Mouse (Mus musculus) midbrain, embryonic 15.5 days (tissue): Measurements from ENCODE around the gene Slc24a3. TPM values are rescaled to one million over a fixed set of nuclear protein-coding genes. Genes with fewer than 3 reads are reported as not detected.

ENCODE experiments used
- ATAC-seq: fragments of 200-750 bp; cut with Nextera tagmentation; replicated peaks from 2 replicates; pipeline ENCODE4 v1.8.0; 2017; ENCODE audit warnings: moderate TSS enrichment
- H3K27ac ChIP-seq: fragments of 300-500 bp; sonication (generic); 2 replicates; pipeline ENCODE4 v1.5.1; 2015; ENCODE audit warnings: mild to moderate bottlenecking, inconsistent platforms
- H3K27me3 ChIP-seq: fragments of 300-500 bp; sonication (generic); replicated peaks from 2 replicates; pipeline ENCODE4 v1.6.1; 2015; ENCODE audit warnings: inconsistent platforms
- H3K36me3 ChIP-seq: fragments of 300-500 bp; sonication (generic); replicated peaks from 2 replicates; pipeline ENCODE4 v1.6.1; 2015; ENCODE audit warnings: inconsistent platforms
- H3K4me1 ChIP-seq: fragments of 300-500 bp; sonication (generic); 2 replicates; pipeline ENCODE4 v1.6.1; 2015; ENCODE audit warnings: inconsistent platforms
- H3K4me2 ChIP-seq: fragments of 300-500 bp; sonication (generic); 2 replicates; pipeline ENCODE4 v1.6.1; 2015; ENCODE audit warnings: inconsistent platforms, mild to moderate bottlenecking, moderate library complexity
- H3K4me3 ChIP-seq: fragments of 300-500 bp; sonication (generic); 2 replicates; pipeline ENCODE4 v1.5.1; 2015; ENCODE audit warnings: mild to moderate bottlenecking, inconsistent platforms
- H3K9ac ChIP-seq: fragments of 300-500 bp; sonication (generic); 2 replicates; pipeline ENCODE4 v1.6.1; 2015; ENCODE audit warnings: mild to moderate bottlenecking, inconsistent platforms
- H3K9me3 ChIP-seq: fragments of 300-500 bp; sonication (generic); 2 replicates; pipeline ENCODE4 v1.6.1; 2016; ENCODE audit warnings: inconsistent platforms
- WGBS: fragments of 180-500 bp; shearing (Covaris S2); methylation state at CpG from one replicate; pipeline ENCODE4 v1.1.7; 2015; ENCODE audit warnings: mixed read lengths; 5-methylcytosine and 5-hydroxymethylcytosine counted together
- polyA plus RNA-seq: library from polyadenylated mRNA; unstranded; fragments of >200 nt; fragmentation: Nextera tagmentation; extraction: Ambion mirVana; gene quantifications from 2 replicates; pipeline ENCODE4 v1.2.1, GENCODE M21; 2015

Slc24a3 gene
- polyA plus RNA-seq, 1 experiment from 2014 or later = 17.4 TPM

- WGBS = 84% methylated on average over 7 of the region's 7 CpGs
- H3K9ac ChIP-seq = no peak overlapping the region
- ATAC-seq = no peak
- no peaks in the 10 kb centered on the region for H3K4me1 ChIP-seq
- no peak overlapping the region for H3K4me3 ChIP-seq
- no peak overlapping the region for H3K4me2 ChIP-seq
- H3K27me3 ChIP-seq = no peaks in the 10 kb centered on the region
- no peak overlapping the region for H3K27ac ChIP-seq
- no peaks in the 10 kb centered on the region for H3K9me3 ChIP-seq
- no peaks in the 10 kb centered on the region for H3K36me3 ChIP-seq
Measured at GRCm38 (mm10) chr2:145510650-145511225, 343.2 kb downstream of the Slc24a3 start.

- H3K9ac ChIP-seq = no peak overlapping the region
- H3K36me3 ChIP-seq = no peaks in the 10 kb centered on the region
- ATAC-seq = no peak
- H3K4me1 ChIP-seq = no peaks in the 10 kb centered on the region
- H3K4me2 ChIP-seq = no peak overlapping the region
- H3K27ac ChIP-seq = no peak overlapping the region
- H3K9me3 ChIP-seq = no peaks in the 10 kb centered on the region
- H3K27me3 ChIP-seq = no peaks in the 10 kb centered on the region
- H3K4me3 ChIP-seq = no peak overlapping the region
- WGBS = 94% methylated on average over 4 of the region's 4 CpGs
Measured at GRCm38 (mm10) chr2:145515956-145516355, 348.4 kb downstream of the Slc24a3 start.

GRCm38 (mm10) chr2:145517346-145517745 is 349.8 kb downstream of the Slc24a3 start:
- no peak overlapping the region for H3K27ac ChIP-seq
- no peak overlapping the region for H3K4me2 ChIP-seq
- ATAC-seq = 0 out of 2 replicates have a peak, but pooled peaks have one; percentile 49
- no peaks in the 10 kb centered on the region for H3K4me1 ChIP-seq
- no peaks in the 10 kb centered on the region for H3K27me3 ChIP-seq
- no peak overlapping the region for H3K4me3 ChIP-seq
- WGBS = 53% methylated on average over 9 of the region's 9 CpGs
- no peaks in the 10 kb centered on the region for H3K36me3 ChIP-seq
- H3K9ac ChIP-seq = no peak overlapping the region
- H3K9me3 ChIP-seq = no peaks in the 10 kb centered on the region

GRCm38 (mm10) chr2:145522017-145522416 is 354.5 kb downstream of the Slc24a3 start:
- WGBS = 39% methylated on average over 3 of the region's 3 CpGs
- ATAC-seq = no peak
- Histone ChIP-seq H3K9ac (no peak overlapping the region), H3K4me2 (no peak overlapping the region), H3K4me3 (no peak overlapping the region), H3K27me3 (no peaks in the 10 kb centered on the region), H3K36me3 (no peaks in the 10 kb centered on the region), H3K9me3 (no peaks in the 10 kb centered on the region), H3K4me1 (no peaks in the 10 kb centered on the region), H3K27ac (no peak overlapping the region)

- no peak for ATAC-seq
- WGBS = 84% methylated on average over 4 of the region's 4 CpGs
- no peaks in the 10 kb centered on the region for H3K27me3 ChIP-seq
Measured at GRCm38 (mm10) chr2:145523381-145523780, 355.8 kb downstream of the Slc24a3 start.

GRCm38 (mm10) chr2:145527151-145527550 is 359.6 kb downstream of the Slc24a3 start:
- H3K9me3 ChIP-seq = no peaks in the 10 kb centered on the region
- H3K27ac ChIP-seq = no peak overlapping the region
- H3K36me3 ChIP-seq = no peaks in the 10 kb centered on the region
- no peak overlapping the region for H3K9ac ChIP-seq
- H3K27me3 ChIP-seq = no peaks in the 10 kb centered on the region
- no peak overlapping the region for H3K4me2 ChIP-seq
- 92% methylated on average over 1 of the region's 1 CpGs for WGBS
- ATAC-seq = no peak
- no peaks in the 10 kb centered on the region for H3K4me1 ChIP-seq
- no peak overlapping the region for H3K4me3 ChIP-seq

More at GRCm38 (mm10) chr2:145523381-145523780, 355.8 kb downstream of the Slc24a3 start:
- no peak overlapping the region for H3K4me2 ChIP-seq
- no peaks in the 10 kb centered on the region for H3K4me1 ChIP-seq
- no peak overlapping the region for H3K9ac ChIP-seq
- no peaks in the 10 kb centered on the region for H3K9me3 ChIP-seq
- H3K4me3 ChIP-seq = no peak overlapping the region
- H3K27ac ChIP-seq = no peak overlapping the region
- H3K36me3 ChIP-seq = no peaks in the 10 kb centered on the region

- H3K4me1 ChIP-seq = no peaks in the 10 kb centered on the region
- no peak overlapping the region for H3K27ac ChIP-seq
- no peaks in the 10 kb centered on the region for H3K27me3 ChIP-seq
- H3K36me3 ChIP-seq = no peaks in the 10 kb centered on the region
- WGBS = 82% methylated on average over 4 of the region's 4 CpGs
- H3K4me2 ChIP-seq = no peak overlapping the region
- no peaks in the 10 kb centered on the region for H3K9me3 ChIP-seq
- no peak overlapping the region for H3K9ac ChIP-seq
- no peak for ATAC-seq
- H3K4me3 ChIP-seq = no peak overlapping the region
Measured at GRCm38 (mm10) chr2:145530941-145531353, 363.4 kb downstream of the Slc24a3 start.

- whole genome bisulfite sequencing = 91% methylated on average over 2 of the region's 2 CpGs
- no peaks in the 10 kb centered on the region for H3K36me3 ChIP-seq
- H3K27ac ChIP-seq = no peak overlapping the region
- no peaks in the 10 kb centered on the region for H3K4me1 ChIP-seq
- ATAC-seq = no peak
- H3K27me3 ChIP-seq = no peaks in the 10 kb centered on the region
- H3K4me3 ChIP-seq = no peak overlapping the region
- no peak overlapping the region for H3K9ac ChIP-seq
- H3K4me2 ChIP-seq = no peak overlapping the region
- H3K9me3 ChIP-seq = no peaks in the 10 kb centered on the region
Measured at GRCm38 (mm10) chr2:145533086-145533485, 365.5 kb downstream of the Slc24a3 start.

- Histone ChIP-seq H3K27me3 (no peaks in the 10 kb centered on the region), H3K4me3 (no peak overlapping the region), H3K9me3 (no peaks in the 10 kb centered on the region), H3K36me3 (no peaks in the 10 kb centered on the region), H3K27ac (no peak overlapping the region), H3K4me2 (no peak overlapping the region), H3K4me1 (no peaks in the 10 kb centered on the region), H3K9ac (no peak overlapping the region)
- 89% methylated on average over 4 of the region's 4 CpGs for WGBS
- no peak for ATAC-seq
Measured at GRCm38 (mm10) chr2:145535307-145535706, 367.8 kb downstream of the Slc24a3 start.

- no peaks in the 10 kb centered on the region for H3K36me3 ChIP-seq
- H3K9me3 ChIP-seq = no peaks in the 10 kb centered on the region
- H3K27me3 ChIP-seq = no peaks in the 10 kb centered on the region
- H3K4me1 ChIP-seq = no peaks in the 10 kb centered on the region
- no peak overlapping the region for H3K27ac ChIP-seq
- H3K4me3 ChIP-seq = no peak overlapping the region
- WGBS = 94% methylated on average over 4 of the region's 4 CpGs
- ATAC-seq = no peak
- no peak overlapping the region for H3K4me2 ChIP-seq
- no peak overlapping the region for H3K9ac ChIP-seq
Measured at GRCm38 (mm10) chr2:145535774-145536173, 368.2 kb downstream of the Slc24a3 start.

- ATAC-seq = no peak
- Histone ChIP-seq H3K9me3 (no peaks in the 10 kb centered on the region), H3K9ac (no peak overlapping the region), H3K27me3 (no peaks in the 10 kb centered on the region), H3K27ac (no peak overlapping the region), H3K4me1 (no peaks in the 10 kb centered on the region), H3K36me3 (no peaks in the 10 kb centered on the region), H3K4me2 (no peak overlapping the region), H3K4me3 (no peak overlapping the region)
- WGBS = 67% methylated on average over 4 of the region's 4 CpGs
Measured at GRCm38 (mm10) chr2:145536986-145537385, 369.4 kb downstream of the Slc24a3 start.

- ATAC-seq = no peak
- 92% methylated on average over 1 of the region's 1 CpGs for WGBS
- Histone ChIP-seq H3K4me3 (no peak overlapping the region), H3K27me3 (no peaks in the 10 kb centered on the region), H3K9ac (no peak overlapping the region), H3K27ac (no peak overlapping the region), H3K4me2 (no peak overlapping the region), H3K36me3 (no peaks in the 10 kb centered on the region), H3K4me1 (no peaks in the 10 kb centered on the region), H3K9me3 (no peaks in the 10 kb centered on the region)
Measured at GRCm38 (mm10) chr2:145541695-145542094, 374.1 kb downstream of the Slc24a3 start.

GRCm38 (mm10) chr2:145546071-145546470 is 378.5 kb downstream of the Slc24a3 start:
- ATAC-seq = no peak
- Histone ChIP-seq H3K27me3 (no peaks in the 10 kb centered on the region), H3K36me3 (no peaks in the 10 kb centered on the region), H3K9me3 (no peaks in the 10 kb centered on the region), H3K4me3 (no peak overlapping the region), H3K9ac (no peak overlapping the region), H3K4me2 (no peak overlapping the region), H3K27ac (no peak overlapping the region), H3K4me1 (no peaks in the 10 kb centered on the region)
- WGBS = 47% methylated on average over 3 of the region's 3 CpGs
